Mouse (Mus musculus) large intestine, adult 2 months (tissue): Measurements from ENCODE around the gene Hes3. TPM values are rescaled to one million over a fixed set of nuclear protein-coding genes. Genes with fewer than 3 reads are reported as not detected.

Experiments
- DNase-seq: peaks from one replicate; pipeline ENCODE4 v3.0.0-alpha.2; 2012; ENCODE audit warnings: low read depth, low spot score
- WGBS: fragments of 180-500 bp; shearing (Covaris S2); methylation state at CpG from one replicate; pipeline ENCODE4 v1.1.7; 2018; 5-methylcytosine and 5-hydroxymethylcytosine counted together
- polyA plus RNA-seq: library from polyadenylated mRNA; depleted of rRNA; stranded (reverse); fragments of >200 nt; gene quantifications from 2 replicates; pipeline ENCODE4 v1.2.3, GENCODE M21; 2012; rRNA removed

Gene Hes3
- not detected in 2 replicates for polyA plus RNA-seq

GRCm38 (mm10) chr4:152291562-152291961, at the start of gene Hes3:
TSS of gene Hes3 (minus strand) at chr4:152291662.
- no peak for DNase-seq
- WGBS: 34% methylated on average over 6 of the region's 6 CpGs

GRCm38 (mm10) chr4:152340584-152341284, 49.3 kb upstream of the Hes3 start:
- 40% methylated on average over 15 of the region's 15 CpGs for WGBS
- no peak for DNase-seq

- WGBS: 6% methylated on average over 26 of the region's 26 CpGs
- DNase-seq: no peak
Measured at GRCm38 (mm10) chr4:152339293-152339790, 47.9 kb upstream of the Hes3 start.

GRCm38 (mm10) chr4:152338419-152339292, 47.2 kb upstream of the Hes3 start, which contains the start of gene Chd5:
TSS of gene Chd5 (plus strand) at chr4:152338651.
- 2% methylated on average over 94 of the region's 120 CpGs for WGBS
- no peak for DNase-seq

- no peak for DNase-seq
- WGBS: 40% methylated on average over 6 of the region's 6 CpGs
Measured at GRCm38 (mm10) chr4:152337772-152338171, 46.3 kb upstream of the Hes3 start.

GRCm38 (mm10) chr4:152333587-152333986, 42.1 kb upstream of the Hes3 start:
- no peak for DNase-seq
- WGBS: 95% methylated on average over 12 of the region's 12 CpGs

GRCm38 (mm10) chr4:152332952-152333351, 41.5 kb upstream of the Hes3 start:
- 29% methylated on average over 2 of the region's 2 CpGs for WGBS
- DNase-seq: no peak

- WGBS: 75% methylated on average over 6 of the region's 6 CpGs
- no peak for DNase-seq
Measured at GRCm38 (mm10) chr4:152328691-152329090, 37.2 kb upstream of the Hes3 start.

- 1% methylated on average over 11 of the region's 11 CpGs for WGBS
- DNase-seq: no peak
Measured at GRCm38 (mm10) chr4:152326543-152326942, 35.1 kb upstream of the Hes3 start.

GRCm38 (mm10) chr4:152325574-152326411, 34.3 kb upstream of the Hes3 start, which contains the start of gene Rpl22:
TSS of gene Rpl22 (plus strand) at chr4:152325742.
- DNase-seq: peak; percentile 91
- under 1% methylated on average over 70 of the region's 70 CpGs for WGBS

- WGBS: 48% methylated on average over 16 of the region's 16 CpGs
- no peak for DNase-seq
Measured at GRCm38 (mm10) chr4:152324641-152325562, 33.4 kb upstream of the Hes3 start.

- DNase-seq: no peak
Measured at GRCm38 (mm10) chr4:152321464-152321863, 30.0 kb upstream of the Hes3 start.

GRCm38 (mm10) chr4:152318517-152319234, 27.2 kb upstream of the Hes3 start, which contains the start of gene Rnf207:
TSS of gene Rnf207 (minus strand) at chr4:152318993.
- WGBS: 2% methylated on average over 26 of the region's 26 CpGs
- DNase-seq: no peak

More at GRCm38 (mm10) chr4:152321464-152321863, 30.0 kb upstream of the Hes3 start:
- WGBS: 53% methylated on average over 5 of the region's 5 CpGs

GRCm38 (mm10) chr4:152317631-152318033, 26.2 kb upstream of the Hes3 start:
- DNase-seq: no peak
- 68% methylated on average over 6 of the region's 6 CpGs for WGBS

GRCm38 (mm10) chr4:152315498-152316213, 24.2 kb upstream of the Hes3 start:
- 5% methylated on average over 43 of the region's 43 CpGs for WGBS

GRCm38 (mm10) chr4:152313934-152314333, 22.5 kb upstream of the Hes3 start:
- DNase-seq: no peak

More at GRCm38 (mm10) chr4:152315498-152316213, 24.2 kb upstream of the Hes3 start:
- no peak for DNase-seq

- DNase-seq: no peak
- WGBS: 1% methylated on average over 29 of the region's 29 CpGs
Measured at GRCm38 (mm10) chr4:152313211-152313632, 21.8 kb upstream of the Hes3 start.
